Mouse (Mus musculus) MEL (cell line): ENCODE measurements around the gene Il11. TPM values are rescaled to one million over a fixed set of nuclear protein-coding genes. Genes with fewer than 3 reads are reported as not detected.

ENCODE experiments used
- DNase-seq: peaks from one replicate; pipeline ENCODE4 v3.0.0; 2011; ENCODE audit warnings: low read depth, low spot score
- H3K27ac ChIP-seq: 2 replicates; pipeline ENCODE4 v1.5.1; 2012; ENCODE audit warnings: low read depth, mild to moderate bottlenecking, control low read depth, low read length, moderate library complexity; ENCODE audit not compliant: control insufficient read depth
- H3K27me3 ChIP-seq, 2 experiments: fragments of 150-350 bp in 1 of 2; sonication (generic) in 1 of 2; 2 replicates each; pipeline ENCODE4 v1.6.1; 2012; ENCODE audit warnings: low read length in 2 of 2, mild to moderate bottlenecking in 2 of 2, improper control_type of control experiment in 1 of 2, moderate library complexity in 1 of 2; ENCODE audit not compliant: insufficient read depth in 2 of 2, control insufficient read depth in 1 of 2
- H3K36me3 ChIP-seq, 2 experiments: 2 replicates each; pipeline ENCODE4 v1.6.1; 2012 to 2014; ENCODE audit warnings: low read length in 2 of 2, improper control_type of control experiment in 1 of 2, inconsistent platforms in 1 of 2, mild to moderate bottlenecking in 1 of 2; ENCODE audit not compliant: insufficient read depth in 2 of 2, control insufficient read depth in 1 of 2
- H3K4me1 ChIP-seq, 2 experiments: fragments of 150-350 bp in 1 of 2; sonication (generic) in 1 of 2; 2 replicates each; pipeline ENCODE4 v1.6.1; 2012; ENCODE audit warnings: low read length in 2 of 2, improper control_type of control experiment in 1 of 2, mild to moderate bottlenecking in 1 of 2; ENCODE audit not compliant: insufficient read depth in 2 of 2, control insufficient read depth in 1 of 2
- H3K4me3 ChIP-seq, 2 experiments: fragments of 150-350 bp in 1 of 2; sonication (generic) in 1 of 2; 2 replicates each; pipeline ENCODE4 v1.5.1; 2012; ENCODE audit warnings: low read depth in 2 of 2, low read length in 2 of 2, mild to moderate bottlenecking in 2 of 2, moderate library complexity in 2 of 2, control low read depth in 1 of 2, improper control_type of control experiment in 1 of 2; ENCODE audit not compliant: control insufficient read depth in 1 of 2, insufficient read depth in 1 of 2
- H3K79me2 ChIP-seq: 2 replicates; pipeline ENCODE4 v1.6.1; 2012; ENCODE audit warnings: mild to moderate bottlenecking, low read length, moderate library complexity; ENCODE audit not compliant: control insufficient read depth, poor library complexity, insufficient read depth
- H3K9ac ChIP-seq: 2 replicates; pipeline ENCODE4 v1.6.1; 2012; ENCODE audit warnings: low read depth, mild to moderate bottlenecking, control low read depth, low read length, moderate library complexity; ENCODE audit not compliant: control insufficient read depth, poor library complexity, severe bottlenecking
- H3K9me3 ChIP-seq: fragments of 150-350 bp; sonication (generic); replicated peaks from 2 replicates; pipeline ENCODE4 v1.6.1; 2012; ENCODE audit warnings: mild to moderate bottlenecking, low read length, improper control_type of control experiment, moderate library complexity; ENCODE audit not compliant: insufficient read depth
- BHLHE40 ChIP-seq: IDR thresholded peaks from 2 replicates; pipeline ENCODE4 v1.6.1; 2012; ENCODE audit warnings: low read depth, mild to moderate bottlenecking, inconsistent platforms, low read length, improper control_type of control experiment, borderline replicate concordance
- CHD1 ChIP-seq: IDR thresholded peaks from 2 replicates; pipeline ENCODE4 v1.6.1; 2012; ENCODE audit warnings: low read depth, mild to moderate bottlenecking, inconsistent platforms, low read length, improper control_type of control experiment
- CHD2 ChIP-seq: IDR thresholded peaks from 2 replicates; pipeline ENCODE4 v1.6.1; 2011; ENCODE audit warnings: low read length, improper control_type of control experiment
- CTCF ChIP-seq, 3 experiments: IDR thresholded peaks in 2 of 3; conservative IDR thresholded peaks in 1 of 3; 2 replicates each; pipeline ENCODE4 v1.5.1; 2011 to 2012; ENCODE audit warnings: low read length in 3 of 3, low read depth in 2 of 3, mild to moderate bottlenecking in 2 of 3, improper control_type of control experiment in 1 of 3, inconsistent platforms in 1 of 3, mixed read lengths in 1 of 3, moderate library complexity in 1 of 3; ENCODE audit not compliant: control insufficient read depth in 1 of 3, insufficient read depth in 1 of 3, poor library complexity in 1 of 3, severe bottlenecking in 1 of 3
- E2F4 ChIP-seq: IDR thresholded peaks from 2 replicates; pipeline ENCODE4 v1.6.1; 2011; ENCODE audit warnings: low read depth, low read length, improper control_type of control experiment, borderline replicate concordance
- ELF1 ChIP-seq: IDR thresholded peaks from 2 replicates; pipeline ENCODE4 v1.6.1; 2014; ENCODE audit warnings: low read depth, mild to moderate bottlenecking, inconsistent platforms, low read length, improper control_type of control experiment, moderate library complexity
- EP300 ChIP-seq, 2 experiments: IDR thresholded peaks; 2 replicates each; pipeline ENCODE4 v1.6.1; 2011; ENCODE audit warnings: improper control_type of control experiment in 2 of 2, low read length in 2 of 2, low read depth in 1 of 2, mild to moderate bottlenecking in 1 of 2
- GATA1 ChIP-seq: IDR thresholded peaks from 2 replicates; pipeline ENCODE4 v1.6.1; 2011; ENCODE audit warnings: low read depth, low read length, improper control_type of control experiment
- HCFC1 ChIP-seq: IDR thresholded peaks from 2 replicates; pipeline ENCODE4 v1.6.1; 2012; ENCODE audit warnings: low read depth, mild to moderate bottlenecking, inconsistent platforms, low read length, improper control_type of control experiment, moderate library complexity
- JUND ChIP-seq: IDR thresholded peaks from 2 replicates; pipeline ENCODE4 v1.6.1; 2011; ENCODE audit warnings: low read depth, mild to moderate bottlenecking, improper control_type of control experiment, low read length
- KAT2A ChIP-seq: conservative IDR thresholded peaks from 2 replicates; pipeline ENCODE4 v1.6.1; 2012; ENCODE audit warnings: low read depth, low read length, improper control_type of control experiment, inconsistent platforms
- MAX ChIP-seq: IDR thresholded peaks from 2 replicates; pipeline ENCODE4 v1.6.1; 2011; ENCODE audit warnings: low read length, improper control_type of control experiment
- MAZ ChIP-seq: IDR thresholded peaks from 2 replicates; pipeline ENCODE4 v1.6.1; 2012; ENCODE audit warnings: low read depth, mild to moderate bottlenecking, inconsistent platforms, low read length, improper control_type of control experiment
- MYB ChIP-seq: IDR thresholded peaks from 2 replicates; pipeline ENCODE4 v1.6.1; 2011; ENCODE audit warnings: mild to moderate bottlenecking, low read depth, low read length, improper control_type of control experiment
- MYC ChIP-seq: IDR thresholded peaks from 2 replicates; pipeline ENCODE4 v1.6.1; 2011; ENCODE audit warnings: low read depth, mild to moderate bottlenecking, low read length, improper control_type of control experiment, moderate library complexity
- NELFE ChIP-seq: IDR thresholded peaks from 2 replicates; pipeline ENCODE4 v1.6.1; 2011; ENCODE audit warnings: low read depth, low read length, improper control_type of control experiment
- POLR2A ChIP-seq, 2 experiments: IDR thresholded peaks; 2 replicates each; pipeline ENCODE4 v1.6.1; 2011 to 2012; ENCODE audit warnings: low read length in 2 of 2, mild to moderate bottlenecking in 2 of 2, control low read depth in 1 of 2, improper control_type of control experiment in 1 of 2, low read depth in 1 of 2, moderate library complexity in 1 of 2; ENCODE audit not compliant: control insufficient read depth in 1 of 2, insufficient read depth in 1 of 2, poor library complexity in 1 of 2
- POLR2AphosphoS2 ChIP-seq: IDR thresholded peaks from 2 replicates; pipeline ENCODE4 v1.6.1; 2011; ENCODE audit warnings: low read length, improper control_type of control experiment
- POLR2AphosphoS5 ChIP-seq: IDR thresholded peaks from 2 replicates; pipeline ENCODE4 v1.6.1; 2012; ENCODE audit warnings: low read depth, borderline replicate concordance, mild to moderate bottlenecking, inconsistent platforms, low read length, moderate library complexity, mixed read lengths
- RAD21 ChIP-seq: IDR thresholded peaks from 2 replicates; pipeline ENCODE4 v1.6.1; 2011; ENCODE audit warnings: mild to moderate bottlenecking, low read depth, low read length, improper control_type of control experiment
- RCOR1 ChIP-seq: IDR thresholded peaks from 2 replicates; pipeline ENCODE4 v1.6.1; 2012; ENCODE audit warnings: low read depth, mild to moderate bottlenecking, inconsistent platforms, low read length, improper control_type of control experiment
- SIN3A ChIP-seq: IDR thresholded peaks from 2 replicates; pipeline ENCODE4 v1.6.1; 2012; ENCODE audit warnings: low read length, improper control_type of control experiment, inconsistent platforms
- SMC3 ChIP-seq: IDR thresholded peaks from 2 replicates; pipeline ENCODE4 v1.6.1; 2011; ENCODE audit warnings: low read depth, low read length, improper control_type of control experiment
- TAL1 ChIP-seq: IDR thresholded peaks from 2 replicates; pipeline ENCODE4 v1.6.1; 2012; ENCODE audit warnings: mild to moderate bottlenecking, inconsistent platforms, low read length, moderate library complexity, mixed read lengths
- USF2 ChIP-seq, 2 experiments: IDR thresholded peaks; 2 replicates each; pipeline ENCODE4 v1.6.1; 2011 to 2012; ENCODE audit warnings: improper control_type of control experiment in 2 of 2, low read length in 2 of 2, borderline replicate concordance in 1 of 2, inconsistent platforms in 1 of 2, low read depth in 1 of 2, mild to moderate bottlenecking in 1 of 2; ENCODE audit not compliant: insufficient read depth in 1 of 2
- ZC3H11A ChIP-seq: IDR thresholded peaks from 2 replicates; pipeline ENCODE4 v1.6.1; 2012; ENCODE audit warnings: low read depth, mild to moderate bottlenecking, inconsistent platforms, low read length, improper control_type of control experiment
- ZNF384 ChIP-seq: IDR thresholded peaks from 2 replicates; pipeline ENCODE4 v1.6.1; 2012; ENCODE audit warnings: low read depth, mild to moderate bottlenecking, inconsistent platforms, low read length, improper control_type of control experiment
- polyA plus RNA-seq, 2 experiments: library from polyadenylated mRNA; stranded (reverse) in 1 of 2; unstranded in 1 of 2; fragments of >175 nt in 1 of 2; fragments of >200 nt in 1 of 2; gene quantifications; 2 replicates each; pipeline versions ENCODE4 v1.2.1 to v1.2.4; 2012; ENCODE audit warnings: low replicate concordance in 2 of 2, low read depth in 1 of 2; ENCODE audit not compliant: insufficient read length in 2 of 2, insufficient read depth in 1 of 2, missing spikeins in 1 of 2
- total RNA-seq: library from RNA; depleted of rRNA; stranded (reverse); fragments of 300-350 nt; gene quantifications from 2 replicates; pipeline ENCODE4 v1.2.3, GENCODE M21; 2012

Il11 gene
- total and polyA plus RNA-seq, 3 experiments = 0.07 to 0.12 TPM; not detected in 1

- TF ChIP-seq BHLHE40 (no peak), CTCF (IDR thresholded peaks at IDR 0.05 in 2 of 3, conservative IDR thresholded peaks at IDR 0.05 in 1 of 3; ENCODE audit: control insufficient read depth in 1 of 3, insufficient read depth in 1 of 3, low read depth in 2 of 3, low read length in 3 of 3, poor library complexity in 1 of 3, severe bottlenecking in 1 of 3) (no peak), POLR2AphosphoS5 (no peak), MYB (no peak), MYC (no peak), EP300 (IDR thresholded peaks at IDR 0.05; ENCODE audit: low read depth in 1 of 2, low read length in 2 of 2) (no peak), ZC3H11A (no peak), HCFC1 (peak; percentile 70), RAD21 (no peak), GATA1 (no peak), JUND (no peak), SMC3 (no peak)
Measured at GRCm38 (mm10) chr7:4739544-4740275, 42.9 kb downstream of the Il11 start, which contains the start of gene Kmt5c (continued).

GRCm38 (mm10) chr7:4739041-4739543, 43.6 kb downstream of the Il11 start:
- Histone ChIP-seq H3K9ac (peak overlapping the region; percentile 50), H3K79me2 (no peaks in the 10 kb centered on the region; the same call in 1 of the 2 replicates), H3K4me1 (peaks cover 2 to 10% of the 10 kb centered on the region in 2 experiments), H3K27me3 (no peaks in the 10 kb centered on the region), H3K36me3 (peaks cover 0 to 4% of the 10 kb centered on the region in 2 experiments; a peak in 2 of 4 replicates), H3K27ac (peak overlapping the region; percentile 12; the same call in 1 of the 2 replicates), H3K4me3 (peak overlapping the region; percentile 31 to 59), H3K9me3 (no peaks in the 10 kb centered on the region)
- no peak for TF ChIP-seq TAL1
- 0 out of 2 replicates have a peak, but pooled peaks have one; percentile 25 for TF ChIP-seq NELFE
- no peak for DNase-seq

GRCm38 (mm10) chr7:4732968-4733392, 49.7 kb downstream of the Il11 start:
- Histone ChIP-seq H3K27me3 (no peaks in the 10 kb centered on the region), H3K79me2 (no peaks in the 10 kb centered on the region), H3K27ac (no peak overlapping the region), H3K9me3 (no peaks in the 10 kb centered on the region), H3K4me1 (peaks cover 3 to 25% of the 10 kb centered on the region in 2 experiments), H3K9ac (no peak overlapping the region), H3K36me3 (peaks cover 0 to 12% of the 10 kb centered on the region in 2 experiments; a peak in 2 of 4 replicates), H3K4me3 (no peak overlapping the region)
- peak; percentile 66 for DNase-seq
- TF ChIP-seq ELF1 = no peak
- no peak for TF ChIP-seq BHLHE40
- no peak for TF ChIP-seq USF2 (IDR thresholded peaks at IDR 0.05; ENCODE audit: borderline replicate concordance in 1 of 2, insufficient read depth in 1 of 2, low read depth in 1 of 2, low read length in 2 of 2)
- TF ChIP-seq MAZ = no peak
- TF ChIP-seq MAX = no peak
- no peak for TF ChIP-seq POLR2AphosphoS2
- no peak for TF ChIP-seq JUND
- TF ChIP-seq HCFC1 = 0 out of 2 replicates have a peak, but pooled peaks have one; percentile 28
- peak; percentile 43; the same call in 1 of the 2 replicates for TF ChIP-seq SIN3A
- TF ChIP-seq KAT2A = no peak
- TF ChIP-seq CHD1 = no peak
- 0 out of 2 replicates have a peak, but pooled peaks have one; percentile 42 for TF ChIP-seq RCOR1
- peak; percentile 44 to 68 for TF ChIP-seq EP300 (IDR thresholded peaks at IDR 0.05; ENCODE audit: low read depth in 1 of 2, low read length in 2 of 2)
- no peak; the same call in 1 of the 2 replicates for TF ChIP-seq RAD21
- TF ChIP-seq ZNF384 = no peak
- no peak for TF ChIP-seq E2F4
- TF ChIP-seq TAL1 = peak; percentile 26; the same call in 1 of the 2 replicates
- no peak for TF ChIP-seq POLR2AphosphoS5
- TF ChIP-seq CHD2 = no peak
- TF ChIP-seq POLR2A (IDR thresholded peaks at IDR 0.05; ENCODE audit: control insufficient read depth in 1 of 2, insufficient read depth in 1 of 2, low read depth in 1 of 2, low read length in 2 of 2, poor library complexity in 1 of 2) = no peak
